Mouse (Mus musculus) small intestine, adult 2 months (tissue): ENCODE data around the gene Maf. TPM values are rescaled to one million over a fixed set of nuclear protein-coding genes. Genes with fewer than 3 reads are reported as not detected.

ENCODE experiments used
- H3K27ac ChIP-seq: fragments of 200-500 bp; 2 replicates; pipeline ENCODE4 v1.5.1; 2012; ENCODE audit warnings: low read depth, low read length, control low read depth, inconsistent platforms; ENCODE audit not compliant: insufficient read depth
- H3K27me3 ChIP-seq: fragments of 200-500 bp; 2 replicates; pipeline ENCODE4 v1.6.1; 2012; ENCODE audit warnings: mild to moderate bottlenecking, moderate library complexity, low read length, inconsistent platforms; ENCODE audit not compliant: control insufficient read depth, insufficient read depth
- H3K36me3 ChIP-seq: fragments of 200-500 bp; 2 replicates; pipeline ENCODE4 v1.6.1; 2012; ENCODE audit warnings: mild to moderate bottlenecking, low read length, control low read depth, inconsistent platforms; ENCODE audit not compliant: control insufficient read depth, insufficient read depth
- H3K4me1 ChIP-seq: fragments of 200-500 bp; 2 replicates; pipeline ENCODE4 v1.6.1; 2012; ENCODE audit warnings: low read length, inconsistent platforms, mixed read lengths; ENCODE audit not compliant: control insufficient read depth, insufficient read depth, insufficient read length
- H3K4me3 ChIP-seq: fragments of 200-500 bp; 2 replicates; pipeline ENCODE4 v1.5.1; 2012; ENCODE audit warnings: low read depth, mild to moderate bottlenecking, control low read depth, inconsistent platforms, low read length, moderate library complexity
- CTCF ChIP-seq: fragments of 200-500 bp; IDR thresholded peaks from 2 replicates; pipeline ENCODE4 v1.5.1; 2012; ENCODE audit warnings: low read depth, mild to moderate bottlenecking, control low read depth, inconsistent platforms, low read length, moderate library complexity, mixed read lengths; ENCODE audit not compliant: insufficient replicate concordance, insufficient read length; ENCODE audit errors: extremely low read depth
- POLR2A ChIP-seq: fragments of 200-500 bp; IDR thresholded peaks from 2 replicates; pipeline ENCODE4 v1.6.1; 2012; ENCODE audit warnings: low read depth, mild to moderate bottlenecking, control low read depth, inconsistent platforms, low read length, moderate library complexity
- WGBS: fragments of 180-500 bp; shearing (Covaris S2); methylation state at CpG from one replicate; pipeline ENCODE4 v1.1.7; 2018; 5-methylcytosine and 5-hydroxymethylcytosine counted together
- polyA plus RNA-seq: library from polyadenylated mRNA; depleted of rRNA; stranded (reverse); fragments of >200 nt; gene quantifications from 2 replicates; pipeline ENCODE4 v1.2.3, GENCODE M21; 2012

Gene Maf
- polyA plus RNA-seq, 1 experiment = 136 TPM

DNA sequence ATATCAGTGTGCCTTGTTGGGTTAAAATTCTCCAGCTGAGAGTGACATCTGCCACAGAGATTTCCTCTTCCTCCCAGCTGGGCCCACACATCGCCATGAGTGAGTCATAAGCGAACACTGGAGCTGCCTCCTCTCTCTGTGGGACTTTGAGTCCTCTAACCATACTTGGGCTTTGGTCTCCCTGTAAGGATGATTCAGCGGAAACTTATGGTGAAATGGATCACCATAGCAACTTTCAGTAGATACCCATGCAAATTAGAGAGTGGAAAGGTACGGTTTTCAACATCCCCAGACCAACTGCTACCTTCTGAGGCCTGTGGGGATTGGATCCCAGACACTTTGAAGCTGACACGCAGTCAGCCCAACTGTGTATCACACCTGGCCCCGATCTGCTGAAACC lies 35.1 kb upstream of the Maf start:
- no peak for TF ChIP-seq CTCF
- TF ChIP-seq POLR2A = no peak
- no peaks in the 10 kb centered on the region for H3K27me3 ChIP-seq
- WGBS = 80% methylated on average over 6 of the region's 6 CpGs
- H3K4me3 ChIP-seq = no peak overlapping the region
- H3K36me3 ChIP-seq = no peaks in the 10 kb centered on the region
- no peaks in the 10 kb centered on the region for H3K4me1 ChIP-seq
- H3K27ac ChIP-seq = no peak overlapping the region

DNA sequence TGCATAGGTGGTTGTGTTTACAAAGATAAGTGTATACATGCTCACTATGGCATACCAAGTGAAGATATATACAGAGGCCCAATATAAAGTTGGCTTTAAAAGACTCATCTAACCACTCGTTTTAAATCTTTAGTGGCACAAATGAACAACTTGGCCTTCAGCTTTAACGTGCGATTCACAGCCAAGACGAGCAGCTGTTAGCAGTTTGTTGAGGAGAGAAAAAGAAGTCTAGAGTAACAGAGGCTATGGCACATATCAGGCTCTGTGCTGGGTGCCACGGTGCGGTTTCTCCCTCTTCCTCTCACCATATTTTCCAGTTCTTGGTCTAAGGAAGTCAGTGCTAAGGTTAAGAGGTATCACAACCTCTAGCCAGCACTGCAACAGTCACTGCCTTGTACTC lies 34.4 kb upstream of the Maf start:
- no peak overlapping the region for H3K4me3 ChIP-seq
- H3K36me3 ChIP-seq = no peaks in the 10 kb centered on the region
- no peaks in the 10 kb centered on the region for H3K4me1 ChIP-seq
- H3K27ac ChIP-seq = no peak overlapping the region
- H3K27me3 ChIP-seq = no peaks in the 10 kb centered on the region
- 85% methylated on average over 6 of the region's 6 CpGs for WGBS
- TF ChIP-seq POLR2A = no peak
- no peak for TF ChIP-seq CTCF

DNA sequence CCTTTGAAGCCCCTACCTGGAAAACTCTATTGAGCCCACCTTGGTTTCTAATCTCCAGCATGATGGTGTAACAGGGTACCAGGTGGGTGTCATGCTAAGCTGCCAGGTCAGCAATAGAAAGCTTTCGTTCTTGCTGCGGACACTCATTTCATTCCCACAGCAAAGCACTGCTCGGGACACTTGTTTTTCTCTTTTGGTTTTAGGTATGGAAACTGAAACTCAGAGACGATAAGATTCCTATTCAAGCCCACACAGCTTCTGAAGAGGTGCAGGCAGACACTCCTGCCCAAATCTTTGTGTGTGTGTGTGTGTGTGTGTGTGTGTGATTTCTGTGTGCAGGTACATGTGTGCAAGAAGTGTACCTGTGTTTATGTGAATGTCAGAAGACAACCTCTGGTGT lies 32.2 kb upstream of the Maf start:
- no peaks in the 10 kb centered on the region for H3K27me3 ChIP-seq
- TF ChIP-seq CTCF = no peak
- no peak for TF ChIP-seq POLR2A
- no peaks in the 10 kb centered on the region for H3K36me3 ChIP-seq
- H3K4me1 ChIP-seq = no peaks in the 10 kb centered on the region
- H3K4me3 ChIP-seq = no peak overlapping the region
- no peak overlapping the region for H3K27ac ChIP-seq
- 78% methylated on average over 4 of the region's 4 CpGs for WGBS

DNA sequence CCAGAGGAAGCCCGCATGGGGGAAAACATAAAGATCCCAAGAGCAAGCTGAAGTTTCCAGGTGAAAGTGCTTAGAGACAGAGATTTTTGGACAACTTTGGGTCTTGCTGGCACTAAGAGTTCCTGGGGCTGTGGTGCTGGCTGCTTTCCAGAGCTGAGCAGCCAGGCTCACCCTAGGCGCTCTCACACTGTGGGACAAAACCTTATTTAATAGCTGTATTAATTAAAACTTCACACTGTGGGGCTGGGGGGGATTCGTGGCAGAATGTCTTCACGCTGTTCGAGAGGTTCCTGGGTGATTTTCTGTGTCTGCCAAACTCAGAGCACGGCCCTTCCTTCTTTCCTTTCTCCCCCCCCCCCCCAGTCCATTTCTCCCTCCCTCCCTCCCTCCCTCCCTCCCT lies 24.8 kb upstream of the Maf start:
- Histone ChIP-seq H3K27ac (no peak overlapping the region), H3K36me3 (no peaks in the 10 kb centered on the region), H3K4me3 (no peak overlapping the region), H3K4me1 (no peaks in the 10 kb centered on the region), H3K27me3 (no peaks in the 10 kb centered on the region)
- TF ChIP-seq POLR2A (no peak), CTCF (no peak)
- WGBS = 84% methylated on average over 6 of the region's 6 CpGs

DNA sequence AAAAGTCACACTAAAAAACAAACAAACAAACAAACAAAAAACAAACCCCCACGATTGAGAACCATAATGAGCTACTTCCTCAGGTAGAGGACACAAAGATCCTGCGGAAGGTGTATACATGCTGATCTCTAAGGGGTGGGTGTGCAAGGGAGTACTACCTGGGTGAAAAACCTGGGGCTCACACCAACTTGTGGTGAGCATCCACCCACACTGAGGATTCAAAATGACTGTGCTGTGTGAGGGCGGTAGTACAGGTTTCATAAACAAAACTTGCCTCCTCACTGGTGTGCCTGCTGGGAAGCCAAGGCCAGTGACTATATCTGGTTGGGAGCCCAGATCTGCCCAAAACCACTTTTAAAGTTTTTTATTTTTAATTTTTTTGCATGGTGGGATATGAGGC lies 19.2 kb upstream of the Maf start:
- H3K27me3 ChIP-seq = no peaks in the 10 kb centered on the region
- no peaks in the 10 kb centered on the region for H3K36me3 ChIP-seq
- H3K27ac ChIP-seq = no peak overlapping the region
- 81% methylated on average over 3 of the region's 3 CpGs for WGBS
- no peaks in the 10 kb centered on the region for H3K4me1 ChIP-seq
- TF ChIP-seq CTCF (no peak), POLR2A (no peak)
- no peak overlapping the region for H3K4me3 ChIP-seq

DNA sequence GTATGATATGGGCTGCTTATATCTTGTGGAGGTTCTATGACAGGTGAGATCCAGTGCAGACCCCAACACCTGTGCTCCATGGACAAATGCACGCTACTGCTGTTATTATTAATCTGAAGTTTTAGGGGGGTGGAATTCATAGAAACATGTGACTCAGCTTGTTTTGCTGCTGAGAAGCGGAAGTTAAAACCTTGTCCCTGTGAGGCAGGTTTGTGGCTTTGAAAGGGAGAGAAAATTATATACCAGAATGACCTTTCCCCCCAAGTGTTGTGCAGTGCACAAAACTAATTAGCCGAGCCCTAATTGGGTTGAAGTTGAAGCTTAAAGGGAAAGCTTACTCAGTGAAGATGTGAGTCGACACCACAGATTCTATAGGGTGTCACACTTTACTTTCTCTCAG lies 18.6 kb upstream of the Maf start:
- H3K27me3 ChIP-seq = no peaks in the 10 kb centered on the region
- H3K4me3 ChIP-seq = no peak overlapping the region
- WGBS = 67% methylated on average over 4 of the region's 4 CpGs
- H3K4me1 ChIP-seq = no peaks in the 10 kb centered on the region
- H3K36me3 ChIP-seq = no peaks in the 10 kb centered on the region
- TF ChIP-seq CTCF (no peak), POLR2A (no peak)
- no peak overlapping the region for H3K27ac ChIP-seq

DNA sequence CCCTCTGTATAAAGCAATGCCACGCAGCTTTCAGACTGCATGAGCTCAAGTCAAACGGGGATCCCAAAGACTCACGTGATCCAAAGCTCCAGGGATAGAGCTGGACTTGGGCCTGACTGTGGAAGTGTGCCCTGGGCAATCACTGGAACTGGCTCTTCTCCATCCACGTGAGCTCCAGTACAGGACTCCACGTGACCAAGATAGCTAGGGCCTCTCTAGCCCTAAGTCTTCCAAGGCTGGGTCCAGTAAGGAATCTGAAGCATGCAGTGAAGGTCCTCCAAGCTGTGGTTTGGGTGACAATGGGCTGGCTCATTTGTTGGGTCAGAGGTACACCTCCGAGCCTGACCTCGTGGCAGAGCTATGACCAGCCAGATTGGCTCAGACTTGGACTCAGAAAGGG lies 11.5 kb upstream of the Maf start:
- Histone ChIP-seq H3K4me1 (no peaks in the 10 kb centered on the region), H3K36me3 (no peaks in the 10 kb centered on the region), H3K4me3 (no peak overlapping the region), H3K27ac (no peak overlapping the region), H3K27me3 (no peaks in the 10 kb centered on the region)
- 76% methylated on average over 7 of the region's 7 CpGs for WGBS
- TF ChIP-seq CTCF = no peak
- TF ChIP-seq POLR2A = no peak

DNA sequence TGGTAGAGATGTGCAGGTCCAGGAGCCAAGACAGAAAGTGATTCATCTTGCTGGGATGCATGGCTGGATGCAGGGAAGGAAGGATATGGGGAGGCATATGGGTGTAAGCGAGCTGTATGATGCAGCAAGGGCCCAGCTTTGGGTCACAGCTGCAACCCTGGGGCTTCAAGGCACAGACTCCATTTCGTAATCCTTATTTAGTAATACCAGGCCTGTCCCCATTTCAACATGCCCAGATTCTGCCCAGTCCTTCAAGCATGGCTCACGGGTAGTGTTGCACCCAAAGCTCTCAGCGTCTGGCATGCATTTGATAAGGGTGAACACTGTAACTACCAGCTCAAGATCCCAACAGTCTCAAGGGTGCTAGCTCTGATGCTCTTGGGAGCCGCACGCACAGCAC lies 11.0 kb upstream of the Maf start:
- H3K27ac ChIP-seq = no peak overlapping the region
- no peaks in the 10 kb centered on the region for H3K27me3 ChIP-seq
- no peak overlapping the region for H3K4me3 ChIP-seq
- no peak for TF ChIP-seq POLR2A
- no peak for TF ChIP-seq CTCF
- 89% methylated on average over 6 of the region's 6 CpGs for WGBS
- no peaks in the 10 kb centered on the region for H3K4me1 ChIP-seq
- no peaks in the 10 kb centered on the region for H3K36me3 ChIP-seq
